Mouse (Mus musculus): ENCODE results near the gene Rpl3. TPM values are rescaled to one million over a fixed set of nuclear protein-coding genes. Genes with fewer than 3 reads are reported as not detected.

The Rpl3 gene
- polyA plus RNA-seq, 1 experiment, result 3,044 TPM

GRCm38 (mm10) chr15:80058151-80058550 lies 33.5 kb downstream of the Rpl3 start:
- Histone ChIP-seq H3K4me1 (ENCODE audit: control insufficient read depth, insufficient read depth, low read length) (peaks cover 7% of the 10 kb centered on the region), H3K9me3 (replicated peaks; ENCODE audit: control insufficient read depth, insufficient read depth, low read length, poor library complexity, severe bottlenecking) (no peaks in the 10 kb centered on the region), H3K4me3 (ENCODE audit: low read depth, low read length) (no peak overlapping the region), H3K36me3 (ENCODE audit: control insufficient read depth, insufficient read depth, low read length, poor library complexity, severe bottlenecking) (no peaks in the 10 kb centered on the region), H3K9ac (ENCODE audit: low read depth, poor library complexity, severe bottlenecking) (no peak overlapping the region), H3K27ac (ENCODE audit: insufficient read depth, low read length) (no peak overlapping the region), H3K27me3 (ENCODE audit: control insufficient read depth, insufficient read depth, low read length, poor library complexity, severe bottlenecking) (no peaks in the 10 kb centered on the region)
- no peak for TF ChIP-seq EP300 (IDR thresholded peaks at IDR 0.05; ENCODE audit: insufficient read depth, low read depth, low read length)

DNA sequence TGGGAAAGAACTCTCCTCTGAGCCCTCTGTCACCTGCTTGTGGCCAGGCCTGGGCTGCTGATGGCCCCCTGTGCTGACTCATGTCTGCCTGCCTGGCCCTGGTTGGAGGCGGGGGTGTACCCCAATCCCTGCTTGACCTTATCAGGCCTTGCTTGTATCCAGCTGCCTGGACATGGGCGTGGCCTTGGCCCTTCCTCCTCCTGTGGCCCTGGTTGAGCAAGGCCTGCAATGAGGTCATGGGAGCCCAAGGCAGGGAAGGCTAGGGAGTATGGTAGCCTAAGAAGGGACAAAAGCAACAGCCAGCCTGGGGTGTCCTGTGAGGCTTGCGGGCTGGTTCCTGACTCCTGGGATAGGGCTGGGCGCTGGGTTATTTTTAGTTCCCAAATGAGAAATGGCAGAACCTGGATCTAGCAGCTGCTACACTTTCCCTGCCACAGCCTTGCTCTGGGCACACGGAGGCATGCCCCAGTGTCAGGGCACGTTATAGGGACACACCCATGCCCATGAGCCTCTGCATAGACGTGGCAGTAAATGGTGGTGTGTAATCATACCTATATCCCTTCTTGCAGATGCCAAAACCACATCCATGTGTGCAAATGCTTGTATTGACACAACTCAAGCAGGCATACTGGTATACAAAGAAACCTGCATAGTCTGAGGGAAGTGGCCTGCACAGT lies 37.5 kb downstream of the Rpl3 start:
- TF ChIP-seq POLR2A (IDR thresholded peaks at IDR 0.05; ENCODE audit: insufficient read depth, low read length) (no peak), CTCF (IDR thresholded peaks at IDR 0.05; ENCODE audit: low read depth, low read length) (no peak)
- Histone ChIP-seq H3K36me3 (ENCODE audit: control insufficient read depth, insufficient read depth, low read length, poor library complexity, severe bottlenecking) (no peaks in the 10 kb centered on the region), H3K9ac (ENCODE audit: low read depth, poor library complexity, severe bottlenecking) (no peak overlapping the region), H3K27ac (ENCODE audit: insufficient read depth, low read length) (no peak overlapping the region), H3K27me3 (ENCODE audit: control insufficient read depth, insufficient read depth, low read length, poor library complexity, severe bottlenecking) (no peaks in the 10 kb centered on the region), H3K4me3 (ENCODE audit: low read depth, low read length) (no peak overlapping the region), H3K9me3 (replicated peaks; ENCODE audit: control insufficient read depth, insufficient read depth, low read length, poor library complexity, severe bottlenecking) (no peaks in the 10 kb centered on the region), H3K4me1 (ENCODE audit: control insufficient read depth, insufficient read depth, low read length) (no peaks in the 10 kb centered on the region)

DNA sequence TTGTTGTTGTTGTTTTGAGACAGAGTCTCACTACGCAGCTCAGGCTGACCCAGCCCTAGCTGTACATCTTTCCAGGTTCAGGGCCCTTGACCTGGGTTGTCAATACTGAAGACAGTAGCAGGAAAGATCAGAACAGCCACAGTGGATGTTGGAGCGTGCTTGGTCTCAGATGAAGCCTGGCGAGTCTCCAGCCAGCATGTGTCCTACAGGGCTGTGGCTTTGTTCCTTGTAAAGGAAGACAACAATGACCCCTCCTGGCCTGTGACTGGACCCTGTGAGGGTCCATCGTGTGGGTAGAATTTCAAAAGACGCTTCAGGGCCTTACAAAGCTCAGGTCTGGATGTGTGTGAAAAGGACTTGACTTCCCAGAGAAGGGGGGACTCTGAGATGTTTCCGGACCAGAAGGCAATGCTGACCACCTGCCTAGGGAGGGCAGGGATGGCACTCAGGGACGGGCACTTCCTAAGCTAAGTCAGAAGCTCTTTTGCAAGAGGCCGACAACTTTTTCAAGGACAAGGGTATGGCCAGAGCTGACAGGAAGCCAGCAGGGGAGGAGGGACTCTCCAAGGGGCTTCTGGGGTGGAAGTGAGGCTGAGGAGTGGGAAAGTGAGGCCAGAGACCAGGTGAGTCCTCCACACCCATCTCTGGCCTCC lies 38.2 kb downstream of the Rpl3 start:
- Histone ChIP-seq H3K4me3 (ENCODE audit: low read depth, low read length) (no peak overlapping the region), H3K27ac (ENCODE audit: insufficient read depth, low read length) (no peak overlapping the region)
- TF ChIP-seq EP300 (IDR thresholded peaks at IDR 0.05; ENCODE audit: insufficient read depth, low read depth, low read length), result no peak

GRCm38 (mm10) chr15:80051782-80052181 lies 39.9 kb downstream of the Rpl3 start:
- no peak overlapping the region for H3K4me3 ChIP-seq (ENCODE audit: low read depth, low read length)
- no peaks in the 10 kb centered on the region; the same call in 1 of the 2 replicates for H3K27me3 ChIP-seq (ENCODE audit: control insufficient read depth, insufficient read depth, low read length, poor library complexity, severe bottlenecking)
- no peaks in the 10 kb centered on the region for H3K4me1 ChIP-seq (ENCODE audit: control insufficient read depth, insufficient read depth, low read length)
- H3K9ac ChIP-seq (ENCODE audit: low read depth, poor library complexity, severe bottlenecking), result no peak overlapping the region
- no peak overlapping the region for H3K27ac ChIP-seq (ENCODE audit: insufficient read depth, low read length)
- no peaks in the 10 kb centered on the region for H3K36me3 ChIP-seq (ENCODE audit: control insufficient read depth, insufficient read depth, low read length, poor library complexity, severe bottlenecking)
- H3K9me3 ChIP-seq (replicated peaks; ENCODE audit: control insufficient read depth, insufficient read depth, low read length, poor library complexity, severe bottlenecking), result no peaks in the 10 kb centered on the region
- TF ChIP-seq EP300 (IDR thresholded peaks at IDR 0.05; ENCODE audit: insufficient read depth, low read depth, low read length) (no peak), CTCF (IDR thresholded peaks at IDR 0.05; ENCODE audit: low read depth, low read length) (no peak), POLR2A (IDR thresholded peaks at IDR 0.05; ENCODE audit: insufficient read depth, low read length) (no peak)

More for the DNA sequence above, 38.2 kb downstream of the Rpl3 start:
- no peaks in the 10 kb centered on the region for H3K4me1 ChIP-seq (ENCODE audit: control insufficient read depth, insufficient read depth, low read length)
- H3K9ac ChIP-seq (ENCODE audit: low read depth, poor library complexity, severe bottlenecking), result no peak overlapping the region
- no peaks in the 10 kb centered on the region for H3K27me3 ChIP-seq (ENCODE audit: control insufficient read depth, insufficient read depth, low read length, poor library complexity, severe bottlenecking)
- no peaks in the 10 kb centered on the region for H3K36me3 ChIP-seq (ENCODE audit: control insufficient read depth, insufficient read depth, low read length, poor library complexity, severe bottlenecking)
- H3K9me3 ChIP-seq (replicated peaks; ENCODE audit: control insufficient read depth, insufficient read depth, low read length, poor library complexity, severe bottlenecking), result no peaks in the 10 kb centered on the region

DNA sequence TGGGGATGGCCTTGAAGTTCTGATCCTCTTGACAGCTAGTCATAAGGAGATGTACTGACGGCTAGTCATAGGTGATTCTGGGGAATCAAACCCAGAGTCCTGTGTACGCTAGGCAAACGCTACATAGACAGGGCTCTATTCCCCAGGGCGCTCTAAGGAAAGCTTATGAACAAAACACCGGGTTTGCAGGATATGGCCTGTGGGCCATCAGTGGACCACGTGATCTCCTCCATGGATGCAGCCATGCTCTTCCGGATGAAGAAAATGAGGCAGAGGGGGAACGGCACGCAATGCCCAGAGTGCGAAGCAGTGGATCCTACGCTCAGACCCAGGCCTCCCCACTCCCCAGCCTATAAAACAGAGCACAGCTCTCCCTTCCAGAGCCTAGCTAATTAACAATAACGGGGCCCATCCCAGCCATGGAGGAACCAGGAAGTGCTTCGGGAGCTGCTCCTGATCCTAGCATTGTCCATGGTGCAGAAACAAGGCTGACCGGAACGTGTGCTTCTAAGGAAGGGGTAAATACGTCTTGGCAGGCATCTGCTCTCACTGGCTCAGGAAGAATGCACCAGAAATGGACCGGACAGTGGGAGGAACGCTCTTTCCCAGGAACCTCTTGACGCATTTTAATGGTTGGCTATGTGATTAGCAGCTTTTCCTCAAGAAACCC lies 40.4 kb downstream of the Rpl3 start:
- Histone ChIP-seq H3K4me3 (ENCODE audit: low read depth, low read length) (no peak overlapping the region), H3K27ac (ENCODE audit: insufficient read depth, low read length) (no peak overlapping the region), H3K4me1 (ENCODE audit: control insufficient read depth, insufficient read depth, low read length) (no peaks in the 10 kb centered on the region), H3K27me3 (ENCODE audit: control insufficient read depth, insufficient read depth, low read length, poor library complexity, severe bottlenecking) (no peaks in the 10 kb centered on the region; the same call in 1 of the 2 replicates), H3K9me3 (replicated peaks; ENCODE audit: control insufficient read depth, insufficient read depth, low read length, poor library complexity, severe bottlenecking) (no peaks in the 10 kb centered on the region), H3K36me3 (ENCODE audit: control insufficient read depth, insufficient read depth, low read length, poor library complexity, severe bottlenecking) (no peaks in the 10 kb centered on the region), H3K9ac (ENCODE audit: low read depth, poor library complexity, severe bottlenecking) (no peak overlapping the region)
- TF ChIP-seq CTCF (IDR thresholded peaks at IDR 0.05; ENCODE audit: low read depth, low read length), result no peak
- TF ChIP-seq POLR2A (IDR thresholded peaks at IDR 0.05; ENCODE audit: insufficient read depth, low read length), result no peak
- TF ChIP-seq EP300 (IDR thresholded peaks at IDR 0.05; ENCODE audit: insufficient read depth, low read depth, low read length), result no peak

DNA sequence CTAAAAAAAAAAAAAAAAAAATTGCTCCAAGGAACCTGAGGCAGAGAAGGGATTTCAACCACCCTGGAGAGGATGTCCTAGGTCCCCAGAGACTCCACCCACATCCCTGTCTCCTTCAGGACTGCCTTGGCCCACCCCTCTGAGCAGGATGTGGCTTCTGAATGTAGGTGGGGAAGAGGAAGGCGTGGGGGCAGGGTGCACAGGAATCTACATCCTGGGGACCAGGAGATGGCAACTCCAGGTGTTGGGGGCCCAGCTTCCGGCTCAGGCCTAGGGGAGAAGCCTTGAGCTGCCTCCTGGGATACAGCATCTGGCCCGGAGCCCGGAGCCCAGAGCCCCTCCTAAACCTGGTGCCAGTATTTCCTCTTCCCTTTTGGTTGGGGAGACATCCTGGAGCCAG lies 41.6 kb downstream of the Rpl3 start:
- Histone ChIP-seq H3K36me3 (ENCODE audit: control insufficient read depth, insufficient read depth, low read length, poor library complexity, severe bottlenecking) (no peaks in the 10 kb centered on the region), H3K4me3 (ENCODE audit: low read depth, low read length) (no peak overlapping the region), H3K9me3 (replicated peaks; ENCODE audit: control insufficient read depth, insufficient read depth, low read length, poor library complexity, severe bottlenecking) (peaks cover 6% of the 10 kb centered on the region; the same call in 1 of the 2 replicates), H3K27me3 (ENCODE audit: control insufficient read depth, insufficient read depth, low read length, poor library complexity, severe bottlenecking) (no peaks in the 10 kb centered on the region; the same call in 1 of the 2 replicates), H3K9ac (ENCODE audit: low read depth, poor library complexity, severe bottlenecking) (no peak overlapping the region), H3K27ac (ENCODE audit: insufficient read depth, low read length) (no peak overlapping the region), H3K4me1 (ENCODE audit: control insufficient read depth, insufficient read depth, low read length) (no peaks in the 10 kb centered on the region)
- no peak for TF ChIP-seq POLR2A (IDR thresholded peaks at IDR 0.05; ENCODE audit: insufficient read depth, low read length)
- no peak for TF ChIP-seq CTCF (IDR thresholded peaks at IDR 0.05; ENCODE audit: low read depth, low read length)
- TF ChIP-seq EP300 (IDR thresholded peaks at IDR 0.05; ENCODE audit: insufficient read depth, low read depth, low read length), result no peak

All from ES-Bruce4 (cell line).